Mouse (Mus musculus) stomach, embryonic 16.5 days (tissue): ENCODE results near the gene Tfap4. TPM values are rescaled to one million over a fixed set of nuclear protein-coding genes. Genes with fewer than 3 reads are reported as not detected.

Experiments
- ATAC-seq: fragments of 200-750 bp; cut with Nextera tagmentation; 2 replicates; pipeline ENCODE4 v1.8.0; 2017; ENCODE audit warnings: moderate number of reproducible peaks, moderate TSS enrichment; ENCODE audit not compliant: insufficient read depth, low FRiP score
- H3K27ac ChIP-seq: fragments of 300-500 bp; sonication (generic); 2 replicates; pipeline ENCODE4 v1.5.1; 2014; ENCODE audit warnings: low read length
- H3K27me3 ChIP-seq: fragments of 300-500 bp; sonication (generic); 2 replicates; pipeline ENCODE4 v1.6.1; 2014; ENCODE audit warnings: low read length, control low read depth, mixed read lengths; ENCODE audit not compliant: control insufficient read depth, insufficient read depth
- H3K36me3 ChIP-seq: fragments of 300-500 bp; sonication (generic); 2 replicates; pipeline ENCODE4 v1.6.1; 2014; ENCODE audit warnings: low read length; ENCODE audit not compliant: control insufficient read depth, insufficient read depth
- H3K4me1 ChIP-seq: fragments of 300-500 bp; sonication (generic); 2 replicates; pipeline ENCODE4 v1.6.1; 2014; ENCODE audit warnings: low read length, control low read depth, mixed read lengths; ENCODE audit not compliant: control insufficient read depth, insufficient read depth
- H3K4me2 ChIP-seq: fragments of 300-500 bp; sonication (generic); 2 replicates; pipeline ENCODE4 v1.6.1; 2014; ENCODE audit warnings: low read depth, low read length, mixed read lengths
- H3K4me3 ChIP-seq: fragments of 300-500 bp; sonication (generic); replicated peaks from 2 replicates; pipeline ENCODE4 v1.5.1; 2014; ENCODE audit warnings: mild to moderate bottlenecking, low read length
- H3K9ac ChIP-seq: fragments of 300-500 bp; sonication (generic); 2 replicates; pipeline ENCODE4 v1.6.1; 2014; ENCODE audit warnings: low read length
- H3K9me3 ChIP-seq: fragments of 300-500 bp; sonication (generic); replicated peaks from 2 replicates; pipeline ENCODE4 v1.6.1; 2016; ENCODE audit warnings: low read length, control low read depth; ENCODE audit not compliant: control insufficient read depth
- WGBS: fragments of 180-500 bp; shearing (Covaris S2); extraction: QIAGEN DNeasy Blood & Tissue Kit; methylation state at CpG from one replicate; pipeline ENCODE4 v1.1.7; 2014; 5-methylcytosine and 5-hydroxymethylcytosine counted together
- polyA plus RNA-seq: library from polyadenylated mRNA; unstranded; fragments of >200 nt; fragmentation: Nextera tagmentation; extraction: Ambion mirVana; gene quantifications from 2 replicates; pipeline ENCODE4 v1.2.1, GENCODE M21; 2015

Tfap4 gene
- polyA plus RNA-seq, 1 experiment from 2014 or later: 17.0 TPM

GRCm38 (mm10) chr16:4558980-4559631, 548 bp downstream of the Tfap4 start:
- WGBS: under 1% methylated on average over 43 of the region's 43 CpGs
- Histone ChIP-seq H3K4me3 (peak overlapping the region; percentile 79), H3K4me1 (peaks cover 26% of the 10 kb centered on the region), H3K4me2 (peak overlapping the region; percentile 98), H3K36me3 (no peaks in the 10 kb centered on the region), H3K9me3 (no peaks in the 10 kb centered on the region), H3K27ac (peak overlapping the region; percentile 97), H3K9ac (peak overlapping the region; percentile 80), H3K27me3 (no peaks in the 10 kb centered on the region)
- peak; percentile 16 for ATAC-seq

DNA sequence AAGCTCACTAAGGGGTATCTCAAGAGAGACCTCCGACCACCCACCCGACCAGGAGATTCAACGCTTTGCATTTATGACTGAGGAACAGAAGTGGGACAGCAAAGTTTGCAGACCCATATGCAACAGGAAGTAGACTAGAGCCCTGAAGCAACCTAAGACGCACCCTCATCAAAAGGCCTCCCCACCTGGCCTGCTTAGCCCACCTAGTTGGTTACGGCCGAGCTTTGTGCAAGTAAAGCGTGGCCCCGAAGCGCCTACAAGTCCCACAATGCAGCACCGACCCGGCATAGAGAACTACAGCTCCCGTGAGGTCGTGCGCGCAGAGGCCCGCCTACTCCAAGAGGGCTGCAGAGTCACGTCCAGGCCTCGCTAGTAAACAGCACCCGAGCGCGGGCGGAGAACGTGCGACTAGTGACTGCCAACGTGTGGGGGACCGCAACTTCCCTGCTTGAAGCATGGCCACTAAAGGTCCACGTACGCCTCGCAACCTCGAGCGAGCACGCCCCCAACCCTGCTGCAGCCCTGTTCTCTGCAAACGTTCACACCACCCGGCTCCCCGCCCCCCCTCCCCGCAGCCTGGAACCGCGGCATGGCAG, 1.2 kb downstream of the Tfap4 start:
- H3K9ac ChIP-seq: peak overlapping the region; percentile 80
- no peaks in the 10 kb centered on the region for H3K27me3 ChIP-seq
- peak overlapping the region; percentile 97 for H3K27ac ChIP-seq
- H3K4me1 ChIP-seq: peaks cover 32% of the 10 kb centered on the region
- peak overlapping the region; percentile 79 for H3K4me3 ChIP-seq
- H3K36me3 ChIP-seq: no peaks in the 10 kb centered on the region
- H3K9me3 ChIP-seq: no peaks in the 10 kb centered on the region
- ATAC-seq: peak; percentile 89
- peak overlapping the region; percentile 98 for H3K4me2 ChIP-seq
- 0% methylated on average over 38 of the region's 38 CpGs for WGBS

GRCm38 (mm10) chr16:4557949-4558348, 1.7 kb downstream of the Tfap4 start:
- peak overlapping the region; percentile 79 for H3K4me3 ChIP-seq
- peak; percentile 71; the same call in 1 of the 2 replicates for ATAC-seq
- H3K4me2 ChIP-seq: peak overlapping the region; percentile 98
- peak overlapping the region; percentile 80 for H3K9ac ChIP-seq
- no peaks in the 10 kb centered on the region for H3K27me3 ChIP-seq
- H3K27ac ChIP-seq: peak overlapping the region; percentile 97
- WGBS: under 1% methylated on average over 19 of the region's 19 CpGs
- no peaks in the 10 kb centered on the region for H3K9me3 ChIP-seq
- peaks cover 37% of the 10 kb centered on the region for H3K4me1 ChIP-seq
- H3K36me3 ChIP-seq: no peaks in the 10 kb centered on the region

DNA sequence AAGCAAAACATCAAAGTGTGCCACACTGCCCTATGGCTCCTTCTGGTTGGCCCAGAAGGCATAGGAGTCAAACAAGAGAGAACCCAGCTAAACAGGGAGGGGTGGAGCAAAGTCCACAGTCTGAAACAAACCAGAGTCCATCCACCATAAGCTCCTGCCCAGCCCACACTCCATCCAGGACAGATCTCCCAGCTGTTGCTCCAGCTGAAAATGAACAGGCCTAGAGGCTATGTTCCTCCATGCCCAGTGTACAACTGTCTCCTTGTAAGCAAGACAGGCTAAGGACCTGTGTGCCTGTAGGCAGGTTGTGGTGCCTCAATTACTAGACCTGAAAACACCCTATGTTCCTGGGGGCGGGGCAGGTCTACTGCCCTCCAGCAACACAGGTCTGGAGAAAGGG, 2.6 kb downstream of the Tfap4 start:
- peak; percentile 4; the same call in 1 of the 2 replicates for ATAC-seq
- Histone ChIP-seq H3K9me3 (no peaks in the 10 kb centered on the region), H3K4me1 (peaks cover 46% of the 10 kb centered on the region), H3K36me3 (no peaks in the 10 kb centered on the region), H3K27me3 (no peaks in the 10 kb centered on the region), H3K27ac (peak overlapping the region; percentile 97), H3K4me3 (peak overlapping the region; percentile 79), H3K9ac (peak overlapping the region; percentile 80), H3K4me2 (peak overlapping the region; percentile 98)
- 67% methylated on average over 1 of the region's 1 CpGs for WGBS

DNA sequence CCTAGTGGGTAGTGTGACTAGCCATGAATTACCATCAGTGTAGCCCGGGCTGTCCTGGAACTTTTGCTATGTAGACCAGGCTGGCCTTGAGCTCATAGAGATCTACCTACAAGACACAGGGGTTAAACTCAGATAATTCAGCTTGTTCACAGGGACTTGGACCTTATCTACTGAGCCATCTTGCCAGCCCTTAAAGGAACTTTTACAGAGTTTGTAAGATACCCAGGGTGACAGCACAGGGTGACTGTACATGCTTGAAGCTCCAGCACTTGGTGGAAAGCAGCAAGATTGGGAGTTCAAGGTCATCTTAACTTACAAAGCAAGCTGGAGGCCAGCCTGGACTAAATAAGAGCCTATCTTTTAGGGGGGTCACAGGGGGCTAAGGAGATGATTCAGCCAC, 4.1 kb downstream of the Tfap4 start:
- Histone ChIP-seq H3K4me1 (peaks cover 49% of the 10 kb centered on the region), H3K9ac (no peak overlapping the region), H3K4me3 (no peak overlapping the region), H3K36me3 (no peaks in the 10 kb centered on the region; the same call in 1 of the 2 replicates), H3K9me3 (no peaks in the 10 kb centered on the region), H3K27ac (no peak overlapping the region), H3K27me3 (no peaks in the 10 kb centered on the region), H3K4me2 (no peak overlapping the region)
- ATAC-seq: no peak
- WGBS: 98% methylated on average over 1 of the region's 1 CpGs

DNA sequence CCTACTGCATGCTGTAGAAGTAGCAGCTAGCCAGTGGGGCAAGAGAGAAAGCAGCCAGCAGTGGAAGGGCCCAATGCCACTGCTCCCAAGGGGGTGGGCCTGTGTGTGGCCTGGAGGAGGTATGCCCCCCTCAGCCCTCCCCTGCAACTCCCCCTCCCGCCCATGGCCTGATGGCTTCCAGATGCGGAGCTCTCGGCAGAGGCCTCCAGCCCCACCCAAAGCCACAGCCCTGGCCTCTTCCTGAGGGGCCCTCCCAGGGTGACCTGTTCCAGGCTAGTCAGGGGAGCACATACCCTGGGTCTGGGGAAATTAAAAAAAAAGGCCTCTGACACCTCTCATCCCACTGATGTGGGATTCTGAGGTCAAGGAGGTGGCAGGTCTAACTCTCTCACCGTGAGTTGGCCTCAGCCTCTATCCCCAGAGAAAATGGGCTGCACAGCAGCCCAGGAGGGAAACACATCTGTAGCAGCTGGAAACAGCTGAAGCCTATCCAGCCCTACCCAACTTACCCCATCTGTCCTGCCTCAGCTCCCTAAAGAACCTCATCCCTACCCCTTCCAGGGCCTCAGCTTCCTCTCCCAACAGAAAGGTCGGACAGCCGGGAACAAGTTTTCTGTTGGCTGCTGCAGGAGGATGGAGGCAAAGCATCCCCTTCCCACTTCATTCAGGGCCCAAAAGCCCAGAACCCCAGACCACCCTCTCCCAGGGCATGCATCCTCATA, 6.7 kb downstream of the Tfap4 start:
- peak; percentile 68 for ATAC-seq
- Histone ChIP-seq H3K9me3 (no peaks in the 10 kb centered on the region), H3K4me3 (0 out of 2 replicates have a peak overlapping the region, but pooled peaks have one; percentile 5), H3K27ac (peak overlapping the region; percentile 93), H3K9ac (peak overlapping the region; percentile 55), H3K4me1 (peaks cover 48% of the 10 kb centered on the region), H3K27me3 (no peaks in the 10 kb centered on the region), H3K36me3 (no peaks in the 10 kb centered on the region; the same call in 1 of the 2 replicates), H3K4me2 (peak overlapping the region; percentile 33)
- WGBS: 13% methylated on average over 6 of the region's 6 CpGs

GRCm38 (mm10) chr16:4551885-4552284, 7.8 kb downstream of the Tfap4 start:
- H3K9me3 ChIP-seq: no peaks in the 10 kb centered on the region
- no peak overlapping the region for H3K4me2 ChIP-seq
- H3K4me1 ChIP-seq: peaks cover 38% of the 10 kb centered on the region
- no peaks in the 10 kb centered on the region for H3K27me3 ChIP-seq
- peak overlapping the region; percentile 93; the same call in 1 of the 2 replicates for H3K27ac ChIP-seq
- ATAC-seq: no peak
- peak overlapping the region; percentile 20; the same call in 1 of the 2 replicates for H3K9ac ChIP-seq
- H3K4me3 ChIP-seq: no peak overlapping the region
- WGBS: 93% methylated on average over 12 of the region's 12 CpGs
- peaks cover 6% of the 10 kb centered on the region; the same call in 1 of the 2 replicates for H3K36me3 ChIP-seq

DNA sequence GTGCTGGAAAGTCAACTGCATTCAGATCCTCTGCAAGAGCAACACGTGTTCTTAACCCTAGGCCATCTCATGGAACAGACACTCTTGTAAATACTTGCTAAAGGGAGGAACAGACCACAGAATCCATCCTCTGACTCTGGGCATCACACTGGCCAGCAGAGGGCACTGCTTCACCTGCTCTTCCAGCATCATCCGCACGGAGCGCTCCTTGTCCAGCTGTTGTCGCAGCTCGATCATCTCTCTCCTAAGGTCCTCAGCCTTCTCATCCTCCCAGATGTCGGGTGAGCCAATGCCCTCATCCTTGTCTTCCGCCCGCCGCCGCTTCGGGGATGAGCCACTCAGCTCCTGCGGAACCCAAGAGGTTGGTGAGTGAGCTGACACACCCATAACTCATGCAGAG, 8.6 kb downstream of the Tfap4 start:
- 0 out of 2 replicates have a peak overlapping the region, but pooled peaks have one; percentile 20 for H3K9ac ChIP-seq
- no peaks in the 10 kb centered on the region for H3K27me3 ChIP-seq
- peaks cover 8% of the 10 kb centered on the region; the same call in 1 of the 2 replicates for H3K36me3 ChIP-seq
- peaks cover 29% of the 10 kb centered on the region for H3K4me1 ChIP-seq
- no peak overlapping the region for H3K27ac ChIP-seq
- 0 out of 2 replicates have a peak, but pooled peaks have one; percentile 38 for ATAC-seq
- H3K4me3 ChIP-seq: no peak overlapping the region
- no peaks in the 10 kb centered on the region for H3K9me3 ChIP-seq
- H3K4me2 ChIP-seq: no peak overlapping the region
- 30% methylated on average over 13 of the region's 13 CpGs for WGBS
